21 mouse cellular contexts compared by ENCODE assay signal in genomic region chr3:155322322-155322721, GRCm38 (mm10).
"Had no signal": no experiment of that assay in that cellular context is flagged by ENCODE, and none has a peak within 500 bp of the region (broad histone marks: within the 10 kb centered on the region; RNA-seq: fewer than 3 reads in every experiment).

No protein-coding gene starts in this region.

- ATAC-seq: hindbrain, embryonic 16.5 days; hindbrain, postnatal 0 days; inflammation-experienced regulatory T-cells, adult 6 months; intestine, embryonic 15.5 days; intestine, embryonic 16.5 days; intestine, postnatal 0 days had no signal

- DNase-seq: heart, postnatal 10 days; heart, postnatal 14 days; heart, postnatal 36 days; heart, postnatal 4 days; kidney, adult 11 months; kidney, adult 18-20 months; kidney, adult 2 months; kidney, adult 8-10 months; kidney, adult 9 months; kidney, postnatal 10 days; kidney, postnatal 14 days; kidney, postnatal 25 days; kidney, postnatal 36 days; kidney, postnatal 4 days; layer of hippocampus, postnatal 36 days had no signal
